Mouse (Mus musculus) heart, postnatal 25 days (tissue): Measurements from ENCODE around the gene Fam131a. TPM values are rescaled to one million over a fixed set of nuclear protein-coding genes. Genes with fewer than 3 reads are reported as not detected.

ENCODE experiments used
- DNase-seq: peaks from one replicate; pipeline ENCODE4 v3.0.0; 2022; ENCODE audit warnings: low spot score
- intact Hi-C: fragments of 180-260 bp; cut with DNase I; formaldehyde crosslinking; loops from one replicate; pipeline ENCODE4 v1.15.1; 2025
- total RNA-seq, 2 experiments: library from RNA; stranded (reverse); gene quantifications; 2 replicates each; pipeline ENCODE4 v1.2.3; 2021

The Fam131a gene
- total RNA-seq, 2 experiments from 2014 or later = 28.3 to 31.4 TPM

DNA sequence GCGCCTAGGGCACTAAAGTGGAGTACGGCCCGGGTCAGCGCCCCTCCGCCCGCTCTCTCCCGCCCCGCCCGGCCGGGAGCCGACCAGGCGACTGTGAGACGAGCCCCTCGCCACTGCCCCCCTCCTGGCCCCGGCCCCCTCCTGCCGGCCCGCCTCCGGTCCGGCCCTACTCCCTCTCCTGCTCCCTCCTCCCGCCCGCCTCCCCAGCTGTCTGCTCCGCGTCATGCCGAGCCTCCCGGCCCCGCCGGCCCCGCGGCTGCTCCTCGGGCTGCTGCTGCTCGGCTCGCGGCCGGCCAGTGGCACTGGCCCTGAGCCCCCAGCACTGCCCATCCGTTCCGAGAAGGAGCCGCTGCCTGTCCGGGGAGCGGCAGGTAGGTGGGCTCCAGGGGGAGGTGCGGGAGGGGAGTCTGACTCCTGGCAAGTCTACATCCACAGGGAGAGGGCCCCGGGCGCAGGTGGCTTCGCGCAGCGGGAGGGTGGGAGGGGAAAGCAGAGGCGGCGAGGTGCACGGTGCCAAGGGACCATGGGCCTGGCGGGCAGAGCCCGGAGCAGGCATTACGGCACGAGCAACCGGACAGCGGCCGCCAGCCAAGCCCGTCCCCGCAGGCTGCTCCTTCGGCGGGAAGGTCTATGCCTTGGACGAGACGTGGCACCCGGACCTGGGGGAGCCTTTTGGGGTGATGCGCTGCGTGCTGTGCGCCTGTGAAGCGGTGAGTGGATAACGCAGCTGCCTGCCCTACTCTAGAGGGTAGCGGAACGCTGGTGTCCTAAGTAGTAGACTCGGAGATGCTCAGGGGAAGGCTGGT lies 40.1 kb downstream of the Fam131a start, which contains the start of gene Chrd:
TSS of gene Chrd (plus strand) at position 203 of the 806 bp plus-strand sequence.
- DNase-seq = peak; percentile 52
- intact Hi-C loops = no loop called here

DNA sequence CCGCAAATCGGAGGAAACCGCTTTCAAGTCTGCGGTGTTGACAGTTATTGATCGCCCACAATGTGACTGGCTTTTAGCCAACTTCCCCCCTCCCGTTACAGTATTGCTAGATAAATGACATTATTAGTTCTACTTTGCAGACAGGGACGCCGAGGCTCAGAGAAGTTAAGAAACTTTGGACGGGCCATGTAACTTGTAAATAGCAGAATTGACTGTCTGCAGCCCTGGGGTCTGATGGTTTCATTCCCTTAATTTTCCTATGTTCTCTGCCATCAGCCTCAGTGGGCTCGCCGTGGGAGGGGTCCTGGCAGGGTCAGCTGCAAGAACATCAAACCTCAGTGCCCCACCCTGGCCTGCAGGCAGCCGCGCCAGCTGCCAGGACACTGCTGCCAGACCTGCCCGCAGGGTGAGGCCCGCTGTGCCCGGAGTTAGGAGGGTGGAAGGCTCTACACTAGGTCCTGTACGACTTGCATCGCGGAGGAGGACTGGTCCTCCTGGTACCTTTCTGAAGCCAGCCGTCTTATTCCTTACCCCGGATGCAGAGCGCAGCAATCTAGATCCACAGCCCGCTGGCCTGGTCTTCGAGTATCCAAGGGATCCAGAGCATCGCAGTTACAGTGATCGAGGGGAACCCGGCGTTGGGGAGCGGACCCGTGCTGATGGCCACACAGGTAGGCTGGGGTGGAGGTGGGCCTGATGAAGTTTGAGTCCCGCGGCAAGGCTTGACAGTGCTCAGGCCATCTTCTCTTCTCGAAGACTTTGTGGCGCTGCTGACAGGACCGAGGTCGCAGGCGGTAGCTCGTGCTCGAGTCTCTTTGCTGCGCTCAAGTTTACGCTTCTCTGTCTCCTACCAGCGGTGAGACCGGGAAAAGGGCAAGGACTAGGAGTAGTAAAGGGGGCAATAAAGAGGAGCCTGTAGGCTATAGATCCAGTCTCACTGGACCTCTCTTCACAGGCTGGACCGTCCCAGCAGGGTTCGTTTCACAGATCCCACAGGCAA lies 41.0 kb downstream of the Fam131a start, which contains the start of gene Thpo:
TSS of gene Thpo (minus strand) at position 781 of the 1,000 bp plus-strand sequence.
- intact Hi-C loops = no loop called here
- no peak for DNase-seq

DNA sequence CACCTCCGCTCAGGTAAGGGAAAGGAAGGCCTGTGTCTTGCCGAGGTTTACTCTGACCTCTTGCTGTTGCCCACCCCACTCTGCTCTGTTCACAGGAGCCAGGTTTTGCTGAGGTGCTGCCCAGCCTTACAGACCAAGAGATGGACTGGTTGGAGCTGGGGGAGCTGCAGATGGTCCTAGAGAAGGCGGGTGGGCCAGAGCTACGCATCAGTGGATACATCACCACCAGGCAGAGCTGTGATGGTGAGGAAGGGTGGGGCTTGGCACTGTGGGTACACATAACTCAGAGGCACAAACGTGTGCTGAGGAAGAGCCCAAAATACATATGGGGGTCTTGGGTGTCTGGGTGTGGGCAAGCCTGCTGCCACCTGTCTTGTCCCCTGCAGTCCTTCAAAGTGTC lies 42.6 kb downstream of the Fam131a start:
- DNase-seq = no peak
- intact Hi-C loops = no loop called here

DNA sequence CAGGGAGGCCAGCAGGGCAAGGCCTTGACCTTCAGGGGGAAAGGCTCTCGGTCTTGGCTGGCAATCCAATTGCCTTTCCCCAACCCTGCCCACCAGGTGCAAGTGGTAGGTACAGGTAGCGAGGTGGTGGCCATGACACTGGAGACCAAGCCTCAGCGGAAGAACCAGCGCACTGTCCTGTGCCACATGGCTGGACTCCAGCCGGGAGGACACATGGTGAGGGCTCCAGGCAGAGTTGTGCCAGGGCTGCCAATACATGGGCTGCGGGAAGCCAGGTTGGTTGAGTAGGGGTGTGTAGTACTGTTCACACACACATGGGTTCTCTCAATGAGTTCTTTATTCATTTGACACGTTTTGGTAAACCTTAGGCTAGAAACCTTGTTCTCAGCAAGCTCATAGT lies 43.1 kb downstream of the Fam131a start:
- intact Hi-C loops = no loop called here
- no peak for DNase-seq

DNA sequence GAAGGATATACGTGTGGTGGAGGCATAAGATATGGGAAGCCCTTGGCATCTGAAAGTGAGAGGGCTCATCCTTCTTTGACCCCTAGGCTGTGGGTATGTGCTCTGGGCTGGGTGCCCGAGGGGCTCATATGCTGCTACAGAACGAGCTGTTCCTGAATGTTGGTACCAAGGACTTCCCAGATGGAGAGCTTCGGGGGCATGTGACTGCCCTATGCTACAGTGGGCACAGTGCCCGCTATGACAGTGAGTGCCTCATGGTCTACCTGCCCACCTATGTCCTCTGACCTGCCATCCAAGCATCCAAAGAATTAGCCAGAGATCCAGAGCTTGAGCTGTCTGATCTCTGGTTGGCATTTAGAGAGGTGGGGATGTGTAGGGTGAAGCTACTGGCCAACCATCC lies 43.8 kb downstream of the Fam131a start:
- no peak for DNase-seq
- intact Hi-C loops = no loop called here

DNA sequence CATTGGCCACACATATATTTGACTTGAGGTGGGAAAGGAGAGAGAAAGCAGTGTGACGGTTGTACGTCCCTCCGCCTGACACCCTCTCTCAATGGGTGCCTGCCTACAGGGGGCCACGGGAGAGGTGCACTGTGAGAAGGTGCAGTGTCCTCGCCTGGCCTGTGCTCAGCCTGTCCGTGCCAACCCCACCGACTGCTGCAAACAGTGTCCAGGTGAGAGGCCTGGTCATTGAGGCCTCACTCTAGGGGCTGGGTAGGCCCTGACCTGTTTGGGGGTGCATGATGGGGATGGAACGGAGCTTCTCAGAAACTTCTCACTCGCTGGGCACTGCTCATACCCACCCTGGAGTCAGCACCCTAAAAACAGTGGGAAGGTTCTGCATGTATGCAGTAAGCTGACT lies 46.8 kb downstream of the Fam131a start:
- no peak for DNase-seq
- intact Hi-C loops = no loop called here

DNA sequence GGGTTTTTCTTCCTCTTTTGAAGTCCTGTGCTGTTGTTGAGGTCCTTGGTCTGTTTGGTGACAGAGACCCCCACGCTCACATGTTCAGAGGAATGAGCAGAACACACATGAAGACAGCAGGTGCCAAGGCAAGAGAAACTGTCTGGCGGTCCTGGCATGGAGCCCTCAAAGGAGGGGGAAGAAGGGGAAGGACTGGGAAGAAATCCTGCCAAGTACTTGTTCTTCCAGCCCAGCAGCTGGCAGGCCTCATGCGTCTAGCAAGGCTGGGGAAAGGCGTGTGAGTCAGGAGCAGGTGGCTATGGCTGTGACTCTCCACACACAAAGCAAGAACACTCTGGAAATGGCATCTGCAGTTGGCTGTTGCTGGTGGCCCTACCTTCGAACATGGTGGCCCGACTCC lies 53.6 kb downstream of the Fam131a start:
- peak; percentile 67 for DNase-seq
- intact Hi-C loops = no loop called here

DNA sequence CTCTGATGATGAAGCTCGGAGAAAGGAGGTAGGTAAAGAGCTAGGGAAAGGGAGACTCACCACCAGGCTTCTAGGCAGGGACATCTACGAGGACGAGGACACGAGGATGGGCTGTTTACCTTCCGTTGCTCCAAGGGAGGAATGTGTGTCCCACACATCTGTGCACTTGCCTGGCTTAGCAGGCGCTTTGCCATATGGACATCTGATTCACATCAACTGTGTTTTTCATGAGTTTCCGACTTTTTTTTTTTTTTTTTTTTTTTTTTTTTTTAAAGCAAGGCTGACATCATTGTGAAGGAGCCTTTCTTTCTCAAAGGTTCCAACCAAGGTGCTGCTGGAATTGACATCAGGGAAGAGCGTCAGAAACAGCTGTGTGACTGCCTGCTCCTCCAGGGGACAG lies 57.5 kb downstream of the Fam131a start:
- intact Hi-C loops = no loop called here
- DNase-seq = no peak

Other genes with a start within 250 kb of the Fam131a start
- 10 to 100 TPM; 52.4 to 59.1 TPM for gene Eif2b5, start 194.4 kb upstream of the Fam131a start, total RNA-seq
- 10 to 100 TPM; 44.9 to 46.8 TPM for gene Dvl3, start 176.3 kb upstream of the Fam131a start, total RNA-seq
- 100 to 1,000 TPM; 201 to 215 TPM for gene Ap2m1, start 157.8 kb upstream of the Fam131a start, total RNA-seq
- gene Abcf3, start 144.7 kb upstream of the Fam131a start, total RNA-seq = 10 to 100 TPM; 64.9 to 69.4 TPM
- under 1 TPM; 0.20 to 0.23 TPM for gene Vwa5b2, start 103.8 kb upstream of the Fam131a start, total RNA-seq
- 1 to 10 TPM; 5.6 to 6.4 TPM for gene Eef1akmt4, start 81.6 kb upstream of the Fam131a start, total RNA-seq
- gene Gm49333, start 81.6 kb upstream of the Fam131a start, total RNA-seq = under 1 TPM in 1 of 2 experiments, not detected in 1; 0.16 TPM
- 10 to 100 TPM; 11.5 to 12.1 TPM for gene Alg3, start 81.5 kb upstream of the Fam131a start, total RNA-seq
- gene Camk2n2, start 72.0 kb upstream of the Fam131a start, total RNA-seq = under 1 TPM; 0.65 to 0.73 TPM
- gene Ece2, start 63.4 kb upstream of the Fam131a start, total RNA-seq = under 1 TPM; 0.56 to 0.57 TPM
- 100 to 1,000 TPM; 190 to 201 TPM for gene Psmd2, start 41.6 kb upstream of the Fam131a start, total RNA-seq
- 100 to 1,000 TPM; 388 to 397 TPM for gene Eif4g1, start 24.9 kb upstream of the Fam131a start, total RNA-seq
- 10 to 100 TPM in 1 of 2 experiments, 1 to 10 TPM in 1; 9.0 to 10.5 TPM for gene Polr2h, start 24.4 kb downstream of the Fam131a start, total RNA-seq
- gene Clcn2, start 24.5 kb downstream of the Fam131a start, total RNA-seq = 1 to 10 TPM; 1.5 to 2.1 TPM
- 1 to 10 TPM; 2.0 to 2.7 TPM for gene Chrd, start 39.9 kb downstream of the Fam131a start, total RNA-seq
- gene Thpo, start 41.3 kb downstream of the Fam131a start, total RNA-seq = under 1 TPM in 1 of 2 experiments, not detected in 1; 0.50 TPM